Comparison of ENCODE assay signal across 23 mouse cellular contexts in genomic region chr2:147175296-147175695, GRCm38 (mm10). TPM values are rescaled to one million over a fixed set of nuclear protein-coding genes. Genes with fewer than 3 reads are reported as not detected.
"Had no signal": no experiment of that assay in that cellular context is flagged by ENCODE, and none has a peak within 500 bp of the region (broad histone marks: within the 10 kb centered on the region; RNA-seq: fewer than 3 reads in every experiment).

No protein-coding gene starts in this region.

- H3K36me3 ChIP-seq: midbrain, embryonic 12.5 days; midbrain, embryonic 15.5 days; neural tube, embryonic 13.5 days; neural tube, embryonic 15.5 days had no signal

- DNase-seq: lung, adult 18-20 months; lung, embryonic 14.5 days; lung, postnatal 10 days; lung, postnatal 4 days; retina, postnatal 1 day; right cerebral cortex, adult 18-20 months; right cerebral cortex, postnatal 25 days; right cerebral cortex, postnatal 4 days; spleen, adult 18-20 months; thymus, adult 18-20 months; thymus, postnatal 14 days; thymus, postnatal 36 days had no signal

- H3K4me3 ChIP-seq: midbrain, embryonic 12.5 days; midbrain, embryonic 15.5 days; myocyte; neural tube, embryonic 13.5 days; neural tube, embryonic 15.5 days had no signal

- ATAC-seq: midbrain, embryonic 15.5 days had no signal

- H3K4me2 ChIP-seq: lung, embryonic 14.5 days; midbrain, embryonic 12.5 days; midbrain, embryonic 15.5 days; neural tube, embryonic 13.5 days; neural tube, embryonic 15.5 days had no signal

- H3K27ac ChIP-seq: liver, embryonic 14.5 days; midbrain, embryonic 12.5 days; midbrain, embryonic 15.5 days; neural tube, embryonic 13.5 days; neural tube, embryonic 15.5 days had no signal

- H3K9me3 ChIP-seq: midbrain, embryonic 12.5 days; midbrain, embryonic 15.5 days; neural tube, embryonic 13.5 days; neural tube, embryonic 15.5 days had no signal

- H3K9ac ChIP-seq: liver, embryonic 14.5 days; lung, embryonic 14.5 days; midbrain, embryonic 12.5 days; midbrain, embryonic 15.5 days; neural tube, embryonic 13.5 days; neural tube, embryonic 15.5 days had no signal

RNA-seq across cellular contexts. Expression of gene Nkx2-2, which starts 18.7 kb away (rescaled TPM):
- total RNA-seq: megakaryocyte, adult 5-6 weeks; megakaryocyte-erythroid progenitor cell, adult 5-6 weeks had no signal
- polyA plus RNA-seq: liver, embryonic 16.5 days; lung, embryonic 14.5 days; lung, embryonic 16.5 days; myocyte; thymus, postnatal 0 days had no signal
